Mouse (Mus musculus) cerebellum, postnatal 10 days (tissue): ENCODE data around the gene Bmper.

Experiments
- DNase-seq, 2 experiments: peaks; one replicate each; pipeline ENCODE4 v3.0.0; 2021; ENCODE audit warnings: mixed read lengths in 2 of 2

Gene Bmper

DNA sequence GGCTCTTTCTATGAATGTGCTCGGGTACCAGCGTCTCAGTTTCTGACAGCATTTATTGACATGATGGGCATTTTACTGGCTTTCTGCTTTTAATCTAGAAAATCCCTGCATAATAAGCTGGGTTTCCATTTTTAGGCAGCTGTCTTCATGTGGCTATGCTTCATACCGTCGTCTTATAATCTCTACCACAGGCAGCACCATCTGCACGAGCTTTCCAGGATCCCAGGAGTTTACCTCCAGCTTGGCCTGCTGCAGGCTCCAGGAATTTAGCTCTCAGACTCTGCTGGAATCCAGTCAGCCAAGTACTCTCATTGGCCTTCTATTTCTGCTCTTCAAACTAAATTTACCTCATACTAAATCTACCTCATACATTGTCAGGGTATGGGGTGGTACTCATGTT, 219.3 kb downstream of the Bmper start:
- no peak for DNase-seq

DNA sequence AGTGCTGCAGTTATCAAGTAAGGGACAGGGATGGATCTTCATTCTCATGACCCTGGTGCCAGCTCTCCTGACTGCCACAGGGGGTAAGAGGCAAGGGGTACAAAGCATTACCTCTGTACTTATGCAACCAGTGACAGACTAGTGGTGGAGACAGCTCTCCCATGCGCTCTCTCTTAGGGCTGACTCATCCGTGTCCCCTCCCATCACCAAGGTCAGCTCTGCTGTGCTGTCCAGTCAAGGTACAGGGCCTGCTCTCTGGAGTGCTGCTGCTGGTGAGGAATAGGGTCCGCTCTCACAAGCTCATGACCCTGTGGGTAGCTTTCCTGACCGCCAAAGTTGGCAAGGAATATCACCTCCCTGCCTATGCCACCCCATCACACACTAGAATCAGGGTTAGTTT, 222.1 kb downstream of the Bmper start:
- DNase-seq = no peak

DNA sequence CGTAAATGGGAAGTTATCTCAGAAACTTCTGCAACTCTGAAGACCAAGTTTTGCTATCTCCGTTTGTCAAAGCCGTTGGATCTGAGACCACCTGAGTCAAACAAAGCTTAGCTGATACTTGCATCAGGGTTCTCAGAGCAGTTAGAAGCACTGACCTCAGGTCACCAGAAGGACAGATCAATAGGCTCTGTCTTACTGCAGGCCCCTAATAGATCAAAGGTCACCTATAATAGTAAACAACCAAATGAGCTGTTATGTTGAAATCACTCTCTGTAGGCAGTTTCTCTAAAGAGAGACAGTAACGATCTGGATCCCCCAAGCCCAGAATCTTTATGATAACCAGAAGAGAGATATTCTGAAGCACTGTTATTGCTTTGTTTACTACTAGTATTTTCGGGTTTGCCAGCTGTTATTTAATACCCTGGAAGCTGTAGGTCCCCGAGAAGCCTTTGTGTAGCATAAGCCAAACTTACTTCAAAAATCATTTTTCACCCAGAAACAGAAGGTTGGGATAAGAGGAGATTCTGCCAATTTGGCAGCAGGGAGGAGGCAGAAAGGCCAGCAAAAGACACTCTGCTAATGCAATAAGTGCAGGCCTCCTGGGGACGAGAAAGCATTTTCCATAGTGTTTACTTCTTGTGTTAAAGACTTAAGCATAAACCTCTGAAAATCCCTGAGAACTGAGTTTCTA, 224.5 kb downstream of the Bmper start:
- DNase-seq = peak; percentile 19 to 36

DNA sequence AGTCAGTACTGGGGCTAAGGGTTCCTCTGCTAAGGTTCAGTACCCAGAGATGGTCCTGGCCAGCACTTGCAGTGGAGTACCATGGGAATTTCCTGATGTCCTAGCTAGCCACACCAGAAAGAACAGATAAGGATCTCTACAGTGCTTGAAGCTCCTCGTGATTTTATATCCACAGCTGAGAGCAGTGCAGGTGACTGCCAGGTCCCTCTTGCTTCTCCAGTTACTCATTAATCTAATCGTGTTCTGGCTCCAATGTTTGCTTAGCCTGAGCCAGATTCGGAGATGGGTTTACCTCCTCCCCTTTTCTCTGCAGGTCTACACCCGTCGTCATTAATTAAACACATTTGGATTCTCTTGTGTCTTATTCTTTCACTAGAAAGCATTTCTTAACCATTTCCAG, 230.4 kb downstream of the Bmper start:
- peak; percentile 18 to 19 for DNase-seq

DNA sequence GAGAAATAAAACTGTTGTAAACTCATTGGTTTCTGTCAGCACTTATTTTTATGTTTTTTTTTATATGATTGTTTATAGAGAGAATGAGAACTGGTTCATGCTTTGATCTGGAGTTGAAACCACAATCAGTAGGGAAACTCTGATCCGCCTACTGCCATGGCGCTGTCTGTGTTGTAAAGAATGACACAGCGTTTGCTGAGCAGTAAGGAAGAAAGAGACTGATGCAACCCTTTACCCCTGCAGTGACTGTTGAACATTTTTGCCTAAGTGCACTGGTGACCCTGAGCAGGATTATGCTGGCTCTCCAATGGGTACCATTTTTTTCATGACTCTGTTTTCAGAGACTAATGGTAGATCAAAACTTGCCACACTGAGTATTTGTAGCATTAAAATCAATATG, 234.3 kb downstream of the Bmper start:
- no peak for DNase-seq

DNA sequence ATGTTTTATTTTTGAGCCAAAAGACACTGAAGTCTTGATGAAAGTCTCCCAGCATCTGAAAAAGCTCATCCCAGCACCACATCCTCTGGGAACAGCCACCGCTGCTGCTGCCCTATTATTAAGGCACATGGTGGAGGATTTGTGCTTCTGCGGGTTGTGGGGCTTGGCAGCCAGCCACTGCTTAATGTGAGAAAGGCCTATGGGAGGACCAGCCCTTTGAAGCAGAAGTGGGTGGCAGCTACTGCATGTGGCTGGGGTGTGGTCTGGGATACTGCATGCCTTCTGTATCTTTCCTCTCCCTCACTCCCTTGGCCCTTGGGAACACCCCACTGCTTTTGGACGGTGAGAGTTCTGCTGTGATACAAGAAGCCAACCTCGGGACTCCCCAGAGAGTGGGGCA, 237.8 kb downstream of the Bmper start:
- peak; percentile 22 to 43 for DNase-seq

DNA sequence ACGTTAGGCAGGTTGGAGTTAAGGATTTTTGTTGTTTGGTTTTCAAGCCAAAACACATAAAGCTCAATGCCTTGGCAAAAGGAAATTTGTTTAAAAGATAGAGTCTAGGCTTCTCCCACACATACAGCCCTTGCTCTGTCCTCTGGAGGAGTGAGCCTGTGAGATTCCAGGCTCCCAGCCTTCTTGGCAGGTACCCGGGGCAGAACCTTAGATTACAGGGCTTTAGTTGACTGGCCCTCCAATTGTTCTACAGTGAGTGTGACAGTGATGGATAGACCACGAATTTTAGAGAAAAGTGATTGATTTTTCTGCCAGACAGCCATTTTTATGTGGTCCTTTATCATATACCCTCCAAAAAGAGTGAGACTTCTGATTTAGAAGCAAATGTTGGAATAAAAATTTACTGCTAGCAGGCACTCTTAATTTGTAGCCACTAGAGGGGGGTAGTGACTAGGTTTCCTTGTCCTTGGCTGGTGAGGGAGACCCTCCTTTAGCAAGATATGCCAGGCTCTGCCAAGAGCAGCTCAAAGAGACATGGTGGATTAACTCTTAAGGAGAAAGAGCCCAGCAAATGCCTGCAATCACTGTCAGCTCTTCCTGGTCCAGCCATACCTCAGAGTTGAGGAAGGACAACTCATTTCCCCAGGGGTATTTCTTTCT, 240.2 kb downstream of the Bmper start:
- DNase-seq = peak; percentile 84 to 91

DNA sequence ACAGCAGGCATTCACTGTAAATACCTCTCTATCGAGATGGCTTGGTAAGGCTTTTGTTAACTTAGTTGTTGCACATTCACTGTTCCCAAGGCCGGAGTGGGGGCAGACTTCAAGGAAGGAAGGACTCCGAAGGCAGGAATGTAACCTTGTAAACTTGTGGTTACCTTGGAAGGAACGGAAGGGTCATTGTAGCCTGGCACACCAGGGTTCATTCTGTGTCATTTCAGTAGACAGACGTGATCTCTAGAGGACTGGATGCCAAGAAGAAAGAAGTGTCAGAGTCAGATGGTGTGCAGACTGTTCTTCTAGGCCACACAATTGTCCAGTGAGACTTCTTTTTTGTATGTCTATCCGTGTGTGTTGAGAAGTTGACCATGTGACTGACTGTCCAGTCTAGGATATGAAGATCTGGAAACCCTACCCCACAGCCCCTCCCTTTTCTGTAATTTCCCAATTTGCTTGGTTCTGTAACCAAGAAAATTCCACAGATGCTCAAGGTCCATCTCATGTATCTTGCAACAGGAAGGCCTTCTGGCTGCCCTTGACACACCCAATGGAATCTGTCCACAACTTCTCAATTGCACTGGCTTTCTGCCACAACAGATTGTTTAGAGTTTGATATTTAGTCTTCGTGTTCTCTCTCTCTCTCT, 242.2 kb downstream of the Bmper start:
- no peak for DNase-seq

DNA sequence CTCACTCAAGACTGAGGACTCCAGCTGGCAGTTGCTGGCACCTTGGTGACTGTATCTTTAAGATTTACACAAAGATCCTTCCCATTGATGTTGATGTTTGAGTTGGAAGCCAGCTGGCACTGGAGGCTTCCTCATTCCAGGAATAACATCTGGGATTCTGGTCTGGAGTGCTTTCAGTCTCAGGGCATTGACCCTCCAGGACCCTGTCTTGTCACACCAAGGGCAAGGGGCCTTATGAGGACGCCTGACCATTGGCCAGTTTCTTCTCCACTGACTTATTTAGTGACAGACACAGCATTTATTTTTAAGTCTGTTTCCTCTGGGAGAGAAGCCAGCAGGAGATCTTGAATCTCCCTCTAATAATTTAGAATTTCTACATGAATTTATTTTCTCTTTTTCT, 247.0 kb downstream of the Bmper start:
- DNase-seq = no peak

DNA sequence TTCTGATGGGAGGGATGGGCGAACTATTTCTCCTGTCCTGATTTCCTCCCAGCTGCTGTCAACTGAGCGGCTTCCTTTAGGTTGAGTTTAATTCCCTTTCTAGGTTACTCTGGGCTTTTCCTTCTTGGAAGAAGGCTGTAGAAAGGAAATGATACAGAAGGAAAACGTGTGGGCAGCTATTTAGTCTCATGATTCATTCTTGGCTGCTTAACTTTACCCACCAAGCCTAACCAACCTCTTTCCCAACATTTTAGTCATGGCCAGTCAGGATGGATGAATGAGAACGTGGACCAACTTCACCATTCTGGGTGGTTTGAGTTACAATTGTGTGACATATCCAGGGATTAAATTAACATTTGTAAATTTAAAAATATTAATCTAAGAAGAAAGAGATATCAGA, 263.0 kb downstream of the Bmper start:
- no peak for DNase-seq

DNA sequence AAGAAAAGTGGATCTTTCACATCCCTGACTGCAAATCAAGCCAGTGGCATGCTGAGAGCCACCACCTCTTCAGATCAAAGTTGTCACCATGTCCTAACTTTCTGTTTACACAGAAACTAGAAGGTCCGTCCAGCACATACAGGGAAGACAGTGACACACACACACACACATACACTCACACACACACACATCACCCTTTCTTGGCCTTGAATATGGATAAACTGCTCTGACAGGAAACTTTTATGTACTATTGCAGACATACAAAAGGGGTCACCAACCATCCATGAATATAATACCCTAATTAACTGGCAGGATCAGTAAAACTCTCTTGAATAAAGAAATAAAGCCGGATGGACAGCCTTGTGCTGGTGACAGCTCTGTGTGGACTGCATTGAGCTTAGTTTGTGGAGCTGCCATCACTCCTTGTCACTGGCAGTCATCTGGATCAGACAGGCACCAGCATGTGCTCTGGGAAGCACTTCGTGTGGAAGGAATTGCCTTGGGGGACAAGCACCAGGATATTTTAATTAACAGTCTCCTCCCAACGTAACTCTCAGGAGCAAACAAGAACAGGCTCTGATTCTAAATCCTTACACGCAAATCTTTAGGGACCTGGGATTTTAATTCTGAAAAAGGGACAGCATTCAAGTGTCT, 264.0 kb downstream of the Bmper start:
- DNase-seq = no peak

DNA sequence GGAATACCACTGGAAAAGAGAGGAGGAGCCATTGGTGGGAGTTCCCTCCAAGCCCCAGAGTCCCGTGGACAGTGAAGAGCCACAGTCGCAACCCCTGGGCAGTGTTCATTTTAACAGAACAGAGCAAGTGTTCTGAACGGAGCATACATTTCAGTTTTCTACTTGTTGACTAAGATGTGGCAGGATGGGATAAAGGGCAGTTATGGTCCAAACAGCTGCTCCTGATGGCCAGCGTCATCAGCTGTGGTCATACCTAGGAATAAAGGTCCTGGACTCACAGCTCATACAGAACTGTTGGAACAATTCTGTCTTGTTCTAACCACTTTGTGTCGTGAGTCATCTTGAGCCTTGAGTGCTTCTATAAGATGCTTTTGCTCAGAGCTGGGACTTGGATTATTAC, 265.4 kb downstream of the Bmper start:
- no peak for DNase-seq

DNA sequence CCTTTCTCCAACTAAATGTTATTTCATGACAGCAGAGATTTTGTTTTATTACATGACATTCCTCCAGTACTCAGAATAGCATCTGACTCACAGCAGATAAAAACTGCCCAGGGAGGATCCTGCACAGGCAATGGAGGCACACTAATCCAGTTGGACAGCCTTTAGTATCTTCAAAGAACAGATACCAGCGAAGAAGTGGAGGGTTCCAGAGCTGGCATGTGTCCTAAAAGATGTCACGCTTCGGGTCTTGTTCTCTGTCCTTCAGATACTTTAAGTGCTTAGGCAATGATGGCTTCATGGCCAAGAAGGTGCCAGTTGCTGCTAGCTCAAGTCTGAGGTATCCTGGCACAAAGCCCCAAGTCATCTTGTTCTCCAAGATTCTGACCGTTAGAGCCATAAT, 272.5 kb downstream of the Bmper start:
- peak; percentile 45 to 47 for DNase-seq

DNA sequence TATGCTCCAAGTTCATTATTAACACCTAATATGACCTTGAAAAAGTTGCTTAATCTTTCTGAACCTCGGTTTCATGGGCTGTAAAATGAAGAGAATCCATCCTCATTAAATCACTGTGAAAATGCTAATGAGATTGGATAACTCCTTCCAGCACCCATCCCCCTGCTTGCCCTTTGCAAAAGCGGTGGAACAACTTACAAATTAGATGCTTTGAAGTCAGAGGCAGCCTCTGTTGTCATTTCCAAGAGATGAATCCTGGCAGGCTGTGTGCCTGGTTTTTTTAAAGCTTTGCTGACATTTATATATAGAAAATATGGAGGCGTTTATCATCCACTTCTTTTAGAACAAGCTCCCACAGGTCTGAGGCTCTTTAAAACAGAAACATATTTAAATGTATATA, 274.8 kb downstream of the Bmper start:
- DNase-seq = no peak

DNA sequence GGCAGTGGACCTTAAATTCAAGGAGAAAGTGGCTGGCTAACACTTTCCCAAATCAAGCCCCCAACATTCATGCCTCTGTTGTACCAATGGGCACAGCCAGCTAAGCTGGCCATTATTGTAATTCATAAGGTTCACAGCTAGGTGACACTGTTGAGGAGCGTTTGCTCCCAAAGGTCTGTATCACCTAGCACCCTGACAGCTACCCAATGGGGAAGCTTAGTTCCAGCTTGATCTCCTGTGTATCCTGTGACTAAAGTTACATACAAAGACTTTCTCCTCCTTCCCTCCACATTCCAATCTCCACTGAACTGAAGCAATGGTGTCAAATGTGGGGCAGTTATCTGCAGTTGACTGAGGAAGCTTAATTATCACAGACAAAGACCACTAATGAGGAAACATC, 311.0 kb downstream of the Bmper start:
- DNase-seq = no peak
